Mouse (Mus musculus) liver, postnatal 0 days (tissue): ENCODE data around the gene Fgf8. TPM values are rescaled to one million over a fixed set of nuclear protein-coding genes. Genes with fewer than 3 reads are reported as not detected.
A peak's percentile ranks its signal among the peaks of the same experiment; 100 is the strongest.

ENCODE experiments used
- ATAC-seq: fragments of 200-750 bp; cut with Nextera tagmentation; 2 replicates; pipeline ENCODE4 v1.8.0; 2017; ENCODE audit warnings: mild to moderate bottlenecking, moderate library complexity
- DNase-seq: peaks from one replicate; pipeline ENCODE4 v3.0.0-alpha.2; 2016
- H3K27ac ChIP-seq: fragments of 300-500 bp; sonication (generic); 2 replicates; pipeline ENCODE4 v1.5.1; 2014; ENCODE audit warnings: antibody characterized with exemption, moderate library complexity, mild to moderate bottlenecking, low read depth
- H3K27me3 ChIP-seq: fragments of 300-500 bp; sonication (generic); 2 replicates; pipeline ENCODE4 v1.6.1; 2014; ENCODE audit warnings: low read length, control low read depth, mixed read lengths; ENCODE audit not compliant: insufficient read depth
- H3K36me3 ChIP-seq: fragments of 300-500 bp; sonication (generic); replicated peaks from 2 replicates; pipeline ENCODE4 v1.6.1; 2014; ENCODE audit warnings: mild to moderate bottlenecking, control low read depth, low read length, moderate library complexity, mixed read lengths; ENCODE audit not compliant: insufficient read depth
- H3K4me1 ChIP-seq: fragments of 300-500 bp; sonication (generic); 2 replicates; pipeline ENCODE4 v1.6.1; 2014; ENCODE audit warnings: antibody characterized with exemption, mild to moderate bottlenecking, control low read depth; ENCODE audit not compliant: insufficient read depth
- H3K4me2 ChIP-seq: fragments of 300-500 bp; sonication (generic); 2 replicates; pipeline ENCODE4 v1.6.1; 2014; ENCODE audit warnings: low read depth, mild to moderate bottlenecking, low read length, moderate library complexity, mixed read lengths
- H3K4me3 ChIP-seq: fragments of 300-500 bp; sonication (generic); 2 replicates; pipeline ENCODE4 v1.5.1; 2014; ENCODE audit warnings: low read depth, low read length
- H3K9ac ChIP-seq: fragments of 300-500 bp; sonication (generic); replicated peaks from 2 replicates; pipeline ENCODE4 v1.6.1; 2014; ENCODE audit warnings: mild to moderate bottlenecking, moderate library complexity
- H3K9me3 ChIP-seq: fragments of 300-500 bp; sonication (generic); 2 replicates; pipeline ENCODE4 v1.6.1; 2016; ENCODE audit warnings: mild to moderate bottlenecking, control low read depth, low read length, mixed read lengths
- CTCF ChIP-seq: sonication (generic); IDR thresholded peaks from 2 replicates; pipeline ENCODE4 v1.5.1; 2016; ENCODE audit warnings: antibody characterized with exemption, low read depth
- EP300 ChIP-seq: IDR thresholded peaks from 2 replicates; pipeline ENCODE4 v1.6.1; 2016; ENCODE audit warnings: antibody characterized with exemption, low read depth, mild to moderate bottlenecking
- WGBS: fragments of 180-500 bp; shearing (Covaris S2); extraction: QIAGEN DNeasy Blood & Tissue Kit; methylation state at CpG from one replicate; pipeline ENCODE4 v1.1.7; 2014; ENCODE audit not compliant: insufficient replicate concordance; 5-methylcytosine and 5-hydroxymethylcytosine counted together
- polyA plus RNA-seq: library from polyadenylated mRNA; unstranded; fragments of >200 nt; fragmentation: Nextera tagmentation; extraction: Ambion mirVana; gene quantifications from 2 replicates; pipeline ENCODE4 v1.2.1, GENCODE M21; 2015

Fgf8 gene
- polyA plus RNA-seq, 1 experiment from 2014 or later = not detected

- no peaks in the 10 kb centered on the region for H3K36me3 ChIP-seq
- no peak overlapping the region for H3K4me2 ChIP-seq
- H3K27me3 ChIP-seq = no peaks in the 10 kb centered on the region; the same call in 1 of the 2 replicates
- H3K9me3 ChIP-seq = no peaks in the 10 kb centered on the region
- no peak overlapping the region for H3K4me3 ChIP-seq
- H3K27ac ChIP-seq = no peak overlapping the region
- DNase-seq (no peak), ATAC-seq (no peak)
- TF ChIP-seq EP300 (no peak), CTCF (peak; percentile 40; the same call in 1 of the 2 replicates)
- no peaks in the 10 kb centered on the region for H3K4me1 ChIP-seq
- WGBS = 69% methylated on average over 5 of the region's 5 CpGs
- no peak overlapping the region for H3K9ac ChIP-seq
Measured at GRCm38 (mm10) chr19:45722188-45722587, 20.5 kb downstream of the Fgf8 start.

DNA sequence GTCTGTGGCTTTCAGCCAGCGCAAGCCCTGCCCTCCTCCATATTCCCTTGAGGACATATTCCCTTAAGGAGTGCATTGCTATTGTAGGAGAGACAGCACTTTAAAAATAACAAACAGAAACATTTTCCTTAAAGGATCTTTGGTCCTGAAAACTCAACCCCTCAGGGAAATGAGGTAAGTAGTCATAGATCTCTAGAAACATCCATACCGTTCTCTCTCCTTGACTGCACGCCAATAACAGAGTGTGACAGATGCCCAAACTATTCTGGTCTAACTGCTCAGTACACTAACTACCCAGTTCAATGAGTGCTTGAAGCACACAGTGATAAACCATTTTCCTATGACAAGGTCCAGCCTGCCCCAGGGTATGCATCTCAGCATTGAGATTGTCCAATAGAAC, 24.4 kb downstream of the Fgf8 start:
- no peak for ATAC-seq
- TF ChIP-seq EP300 (no peak), CTCF (no peak)
- no peaks in the 10 kb centered on the region for H3K9me3 ChIP-seq
- H3K27me3 ChIP-seq = peaks cover 5% of the 10 kb centered on the region; the same call in 1 of the 2 replicates
- no peak overlapping the region for H3K4me3 ChIP-seq
- no peaks in the 10 kb centered on the region for H3K36me3 ChIP-seq
- WGBS = 83% methylated on average over 3 of the region's 3 CpGs
- DNase-seq = no peak
- H3K27ac ChIP-seq = no peak overlapping the region
- H3K9ac ChIP-seq = no peak overlapping the region
- H3K4me2 ChIP-seq = no peak overlapping the region
- no peaks in the 10 kb centered on the region for H3K4me1 ChIP-seq

DNA sequence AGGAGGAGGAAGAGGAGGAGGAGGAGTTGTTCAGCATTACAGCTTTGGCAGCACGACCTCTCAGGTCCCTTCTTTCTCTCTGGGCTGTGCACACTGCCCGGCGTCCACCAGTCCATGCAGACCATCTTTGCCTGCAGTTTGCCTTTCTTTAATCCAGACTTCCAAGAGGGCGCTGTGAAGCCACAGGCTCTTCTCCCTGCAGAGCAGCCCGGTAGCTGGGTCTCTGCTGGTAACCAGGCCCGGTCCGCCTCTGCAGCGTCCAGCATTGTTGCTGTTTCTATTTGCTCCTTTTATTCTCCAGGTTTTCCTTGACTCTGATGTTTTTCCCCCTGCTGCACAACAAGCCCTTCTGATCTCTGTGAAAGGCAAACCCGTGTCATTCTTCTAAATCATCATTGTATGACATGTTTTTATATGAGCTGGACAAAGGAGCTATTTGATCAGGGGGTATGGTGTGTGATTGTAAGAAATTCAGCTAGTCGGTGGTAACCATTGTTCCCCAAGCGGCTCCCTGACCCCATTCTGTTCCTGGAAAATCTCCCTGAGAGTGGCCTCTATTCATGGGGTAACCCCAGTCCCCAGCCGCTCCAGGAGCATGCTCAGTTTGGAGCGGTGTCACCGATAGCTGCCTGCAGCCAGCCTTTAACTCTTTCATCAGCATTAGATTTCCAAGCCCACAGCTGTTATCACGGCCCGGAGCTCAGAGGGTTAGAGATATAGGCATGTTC, 25.1 kb downstream of the Fgf8 start:
- ATAC-seq = no peak
- WGBS = 26% methylated on average over 16 of the region's 16 CpGs
- no peak overlapping the region for H3K4me2 ChIP-seq

DNA sequence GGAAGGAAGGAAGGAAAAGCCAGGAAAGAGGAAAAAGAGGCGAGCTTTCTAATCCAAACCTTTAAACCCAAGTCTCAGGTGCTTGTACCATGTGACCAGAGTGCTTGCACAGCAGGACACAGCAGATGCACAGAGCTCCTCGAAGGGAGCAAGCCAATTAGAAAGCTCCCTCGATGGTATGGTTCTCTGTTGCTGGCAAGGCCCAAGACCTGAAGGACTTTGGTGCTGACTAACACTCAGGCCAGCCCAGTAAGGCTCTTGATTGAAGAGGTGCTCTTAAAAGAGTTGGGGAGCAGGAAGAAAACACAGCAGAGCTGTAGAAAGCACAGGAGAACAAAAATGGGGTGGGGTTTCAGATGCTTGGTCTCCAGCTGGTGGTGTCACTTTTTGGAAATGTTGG, 34.0 kb downstream of the Fgf8 start:
- Histone ChIP-seq H3K4me2 (no peak overlapping the region), H3K4me3 (no peak overlapping the region), H3K27me3 (no peaks in the 10 kb centered on the region), H3K9me3 (no peaks in the 10 kb centered on the region), H3K9ac (no peak overlapping the region), H3K27ac (no peak overlapping the region), H3K36me3 (no peaks in the 10 kb centered on the region), H3K4me1 (no peaks in the 10 kb centered on the region)
- TF ChIP-seq EP300 (no peak), CTCF (no peak)
- DNase-seq (no peak), ATAC-seq (no peak)
- 59% methylated on average over 3 of the region's 3 CpGs for WGBS

More for the DNA sequence above, 25.1 kb downstream of the Fgf8 start:
- H3K27me3 ChIP-seq = peaks cover 5% of the 10 kb centered on the region; the same call in 1 of the 2 replicates
- H3K36me3 ChIP-seq = no peaks in the 10 kb centered on the region
- TF ChIP-seq CTCF (peak; percentile 23; the same call in 1 of the 2 replicates), EP300 (no peak)
- no peak overlapping the region for H3K9ac ChIP-seq
- no peaks in the 10 kb centered on the region for H3K9me3 ChIP-seq
- no peak overlapping the region for H3K27ac ChIP-seq
- DNase-seq = no peak
- no peak overlapping the region for H3K4me3 ChIP-seq
- no peaks in the 10 kb centered on the region for H3K4me1 ChIP-seq

DNA sequence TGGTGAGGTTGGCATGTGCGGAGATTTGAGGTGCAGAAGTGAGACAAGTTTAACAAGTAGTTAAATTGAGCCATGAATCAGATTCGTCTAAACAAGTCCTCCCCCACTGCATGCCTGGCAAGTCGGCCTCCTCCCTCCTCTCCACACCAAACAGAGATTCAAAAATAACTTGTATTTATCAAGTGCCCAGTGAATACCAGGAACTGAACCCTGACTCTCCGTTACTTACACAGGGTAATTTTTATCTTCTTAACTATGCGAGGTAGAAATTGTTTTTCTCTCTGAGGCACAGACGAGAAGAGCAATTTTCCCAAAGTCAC, 46.5 kb downstream of the Fgf8 start:
- 51% methylated on average over 6 of the region's 6 CpGs for WGBS
- Histone ChIP-seq H3K27me3 (peaks cover 18% of the 10 kb centered on the region), H3K9ac (no peak overlapping the region), H3K4me1 (no peaks in the 10 kb centered on the region), H3K36me3 (no peaks in the 10 kb centered on the region), H3K9me3 (no peaks in the 10 kb centered on the region), H3K4me2 (no peak overlapping the region), H3K4me3 (no peak overlapping the region), H3K27ac (no peak overlapping the region)
- ATAC-seq = no peak
- DNase-seq = no peak
- no peak for TF ChIP-seq CTCF

GRCm38 (mm10) chr19:45695496-45696280, 47.0 kb downstream of the Fgf8 start:
- no peak for TF ChIP-seq CTCF
- TF ChIP-seq EP300 = no peak
- DNase-seq (no peak), ATAC-seq (no peak)
- H3K4me2 ChIP-seq = no peak overlapping the region
- no peaks in the 10 kb centered on the region for H3K36me3 ChIP-seq
- H3K27ac ChIP-seq = no peak overlapping the region
- 53% methylated on average over 25 of the region's 25 CpGs for WGBS
- H3K27me3 ChIP-seq = peaks cover 18% of the 10 kb centered on the region
- H3K9me3 ChIP-seq = no peaks in the 10 kb centered on the region
- H3K9ac ChIP-seq = no peak overlapping the region
- no peak overlapping the region for H3K4me3 ChIP-seq
- H3K4me1 ChIP-seq = no peaks in the 10 kb centered on the region
